Mouse (Mus musculus) midbrain, embryonic 13.5 days (tissue): ENCODE data around the gene Exosc3. TPM values are rescaled to one million over a fixed set of nuclear protein-coding genes. Genes with fewer than 3 reads are reported as not detected.
"Not testable (repeated sequence)": the region's sequence is repeated elsewhere in the genome, so short reads cannot be mapped to it uniquely, and the experiment has no call there.

Experiments
- ATAC-seq: fragments of 200-750 bp; cut with Nextera tagmentation; 2 replicates; pipeline ENCODE4 v1.8.0; 2017; ENCODE audit warnings: mild to moderate bottlenecking, moderate TSS enrichment, moderate library complexity
- H3K27ac ChIP-seq: fragments of 300-500 bp; sonication (generic); 2 replicates; pipeline ENCODE4 v1.5.1; 2015; ENCODE audit warnings: inconsistent platforms, mild to moderate bottlenecking, moderate library complexity
- H3K27me3 ChIP-seq: fragments of 300-500 bp; sonication (generic); 2 replicates; pipeline ENCODE4 v1.6.1; 2015; ENCODE audit warnings: mild to moderate bottlenecking, inconsistent platforms
- H3K36me3 ChIP-seq: fragments of 300-500 bp; sonication (generic); 2 replicates; pipeline ENCODE4 v1.6.1; 2015; ENCODE audit warnings: mild to moderate bottlenecking, inconsistent platforms
- H3K4me1 ChIP-seq: fragments of 300-500 bp; sonication (generic); replicated peaks from 2 replicates; pipeline ENCODE4 v1.6.1; 2015; ENCODE audit warnings: inconsistent platforms
- H3K4me2 ChIP-seq: fragments of 300-500 bp; sonication (generic); replicated peaks from 2 replicates; pipeline ENCODE4 v1.6.1; 2015; ENCODE audit warnings: moderate library complexity, mild to moderate bottlenecking, inconsistent platforms
- H3K4me3 ChIP-seq: fragments of 300-500 bp; sonication (generic); replicated peaks from 2 replicates; pipeline ENCODE4 v1.5.1; 2015; ENCODE audit warnings: mild to moderate bottlenecking, inconsistent platforms
- H3K9ac ChIP-seq: fragments of 300-500 bp; sonication (generic); replicated peaks from 2 replicates; pipeline ENCODE4 v1.6.1; 2015; ENCODE audit warnings: mild to moderate bottlenecking, inconsistent platforms
- H3K9me3 ChIP-seq: fragments of 300-500 bp; sonication (generic); 2 replicates; pipeline ENCODE4 v1.6.1; 2016; ENCODE audit warnings: mild to moderate bottlenecking, inconsistent platforms
- WGBS: fragments of 180-500 bp; shearing (Covaris S2); methylation state at CpG from one replicate; pipeline ENCODE4 v1.1.7; 2015; 5-methylcytosine and 5-hydroxymethylcytosine counted together
- polyA plus RNA-seq: library from polyadenylated mRNA; unstranded; fragments of >200 nt; fragmentation: Nextera tagmentation; extraction: Ambion mirVana; gene quantifications from 2 replicates; pipeline ENCODE4 v1.2.1, GENCODE M21; 2015

Exosc3 gene
- 55.0 and 61.9 TPM in 2 replicates for polyA plus RNA-seq

DNA sequence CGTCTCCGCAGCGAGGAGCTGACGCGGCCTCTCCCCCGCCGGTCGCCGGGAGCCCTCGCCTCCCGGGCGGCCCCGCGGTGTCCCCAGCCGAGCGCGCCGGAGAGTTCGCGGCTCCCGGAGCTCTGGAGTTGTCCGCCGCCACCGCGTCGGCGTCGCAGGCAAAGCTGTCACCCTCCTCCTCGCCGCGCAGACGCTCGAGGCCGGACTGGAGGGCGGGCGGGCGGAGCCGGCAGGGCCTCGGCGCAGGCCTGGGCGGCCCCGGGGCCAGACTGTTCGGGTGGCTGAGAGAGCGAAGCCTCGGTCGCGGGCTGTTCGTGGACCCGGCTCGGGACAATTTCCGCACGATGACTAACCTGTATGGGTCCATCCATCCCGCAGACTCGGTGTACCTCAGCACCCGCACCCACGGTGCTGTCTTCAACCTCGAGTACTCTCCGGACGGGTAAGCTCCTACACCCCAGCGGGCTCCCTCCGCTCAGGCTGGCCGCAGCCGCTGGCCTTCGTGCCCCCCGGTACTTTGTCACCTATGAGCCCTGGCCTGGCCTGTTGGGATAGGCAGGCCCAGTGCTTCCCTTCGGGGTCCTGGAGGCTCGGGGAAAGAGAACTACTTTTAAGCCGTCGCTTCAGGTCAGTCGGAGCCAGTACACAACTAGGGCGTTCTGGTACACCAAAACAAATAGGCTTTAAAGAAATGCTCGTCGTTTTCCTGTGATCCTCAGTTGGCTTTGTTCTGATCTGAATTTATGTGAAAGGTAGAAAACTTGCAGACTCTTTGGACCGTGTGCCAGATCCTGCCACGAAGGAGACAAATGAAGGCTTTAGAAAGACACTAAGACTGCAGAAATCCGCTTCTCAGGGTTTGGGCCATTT, at the start of gene Exosc3:
Exosc3 (minus strand) TSS at position 447 of the 870 bp plus-strand sequence.
- H3K4me2 ChIP-seq: peak within 1 kb of the TSS; percentile 97
- no peaks in the 10 kb centered on the region for H3K9me3 ChIP-seq
- peak within 1 kb of the TSS; percentile 94 for H3K9ac ChIP-seq
- ATAC-seq: peak; percentile 85
- peak within 1 kb of the TSS; percentile 93 for H3K27ac ChIP-seq
- peaks cover 14% of the 10 kb centered on the region for H3K36me3 ChIP-seq
- WGBS: under 1% methylated on average over 76 of the region's 76 CpGs
- H3K4me3 ChIP-seq: peak within 1 kb of the TSS; percentile 98
- H3K4me1 ChIP-seq: peaks cover 41% of the 10 kb centered on the region
- H3K27me3 ChIP-seq: no peaks in the 10 kb centered on the region

DNA sequence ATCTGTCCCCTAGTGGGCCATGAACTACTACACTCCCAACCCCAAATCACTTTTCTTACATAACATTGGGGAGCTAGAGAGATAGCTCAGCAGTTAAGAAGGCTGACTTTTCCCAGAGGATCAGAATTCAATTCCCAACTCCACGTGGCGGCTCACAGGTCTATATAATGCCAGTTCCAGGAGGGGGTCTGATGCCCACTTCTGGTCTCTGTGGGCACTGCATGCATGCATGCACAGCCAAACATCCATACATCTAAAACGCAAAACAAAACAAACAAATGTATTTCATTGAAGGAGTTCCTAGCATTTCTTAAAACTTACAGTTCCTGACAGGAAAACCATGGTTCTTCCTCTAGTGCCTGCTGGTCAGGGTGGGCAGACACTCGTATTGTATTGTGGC, 49.6 kb upstream of the Exosc3 start:
- Histone ChIP-seq H3K4me2 (no peak overlapping the region), H3K27ac (no peak overlapping the region), H3K27me3 (no peaks in the 10 kb centered on the region), H3K4me1 (no peaks in the 10 kb centered on the region), H3K9me3 (peaks cover 4% of the 10 kb centered on the region; the same call in 1 of the 2 replicates), H3K4me3 (no peak overlapping the region), H3K36me3 (peaks cover 12% of the 10 kb centered on the region), H3K9ac (no peak overlapping the region)
- 68% methylated on average over 4 of the region's 4 CpGs for WGBS
- ATAC-seq: no peak

DNA sequence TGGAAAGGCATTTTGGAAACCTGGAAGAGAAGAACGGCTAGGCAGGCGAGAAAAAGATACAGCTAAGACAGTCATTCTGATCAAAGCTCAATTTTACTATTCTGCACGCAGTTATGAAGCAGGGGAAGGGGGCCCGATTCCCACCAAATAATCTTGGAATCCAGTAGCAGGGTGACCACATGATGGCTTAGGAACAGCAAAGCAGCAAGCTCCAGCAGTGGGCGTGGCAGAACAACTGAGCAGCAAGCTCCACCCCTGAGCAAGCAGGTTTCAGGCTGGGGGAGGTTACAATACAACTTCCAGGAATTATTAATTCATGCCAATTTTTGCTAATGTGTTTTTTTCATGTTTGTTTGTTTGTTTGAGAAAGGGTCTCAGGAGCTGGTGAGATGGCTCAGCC, 44.8 kb upstream of the Exosc3 start:
- H3K36me3 ChIP-seq, H3K27me3 ChIP-seq, H3K4me1 ChIP-seq, ATAC-seq, H3K4me2 ChIP-seq, H3K27ac ChIP-seq, H3K4me3 ChIP-seq, H3K9ac ChIP-seq, H3K9me3 ChIP-seq: not testable (repeated sequence)
- WGBS: 97% methylated on average over 5 of the region's 5 CpGs

DNA sequence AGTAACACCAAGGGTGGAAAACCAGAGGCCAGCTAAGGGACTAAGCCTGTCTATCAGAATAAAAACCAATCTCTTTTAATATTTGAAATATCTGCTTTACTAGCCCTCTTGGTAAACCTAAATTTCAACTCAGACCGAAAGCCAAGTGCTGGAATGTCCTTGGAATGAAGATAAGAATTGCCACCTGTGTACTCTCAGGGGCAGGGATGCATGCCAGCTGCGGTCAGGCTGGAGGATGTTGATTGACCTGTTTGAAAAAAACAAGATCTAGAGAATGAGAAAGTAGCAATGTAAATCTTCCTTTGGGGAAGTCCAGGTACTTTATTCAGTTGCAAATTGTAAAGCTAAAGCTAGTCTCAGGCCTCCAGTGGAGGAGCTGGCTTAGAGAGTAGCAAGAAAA, 39.6 kb upstream of the Exosc3 start:
- WGBS: 88% methylated on average over 2 of the region's 2 CpGs
- not testable (repeated sequence) for H3K4me2 ChIP-seq, H3K9me3 ChIP-seq, H3K36me3 ChIP-seq, H3K4me3 ChIP-seq, H3K4me1 ChIP-seq, H3K27me3 ChIP-seq, H3K9ac ChIP-seq, H3K27ac ChIP-seq, ATAC-seq

DNA sequence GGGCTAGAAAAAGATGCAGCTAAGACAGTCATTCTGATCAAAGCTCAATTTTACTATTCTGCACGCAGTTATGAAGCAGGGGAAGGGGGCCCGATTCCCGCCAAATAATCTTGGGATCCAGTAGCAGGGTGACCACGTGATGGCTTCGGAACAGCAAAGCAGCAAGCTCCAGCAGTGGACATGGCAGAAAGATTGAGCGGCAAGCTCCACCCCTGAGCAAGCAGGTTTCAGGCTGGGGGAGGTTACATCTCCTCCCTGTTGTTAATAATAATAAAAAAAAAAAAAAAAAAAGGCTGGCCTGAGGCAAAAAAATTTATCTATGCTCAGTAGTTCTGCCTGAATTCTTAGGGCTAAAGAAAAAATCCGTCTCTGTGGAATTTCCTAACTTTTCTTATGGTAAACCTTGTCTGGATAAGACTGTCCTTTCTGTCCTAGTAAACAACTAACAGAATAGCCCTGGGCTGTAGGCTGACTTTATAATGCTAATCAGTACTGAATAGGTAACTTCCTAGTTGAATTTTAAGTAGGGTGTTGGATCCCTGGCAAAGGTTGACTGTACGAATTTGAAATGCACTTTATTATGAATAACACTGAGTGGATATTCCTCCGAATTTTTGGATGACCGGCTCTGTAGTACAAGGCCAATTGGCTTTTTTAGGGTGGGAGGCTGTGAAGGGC, 38.5 kb upstream of the Exosc3 start:
- H3K36me3 ChIP-seq: peaks cover 18% of the 10 kb centered on the region
- not testable (repeated sequence) for H3K4me3 ChIP-seq, H3K9me3 ChIP-seq, H3K4me1 ChIP-seq, ATAC-seq, H3K4me2 ChIP-seq, H3K27ac ChIP-seq, H3K9ac ChIP-seq, H3K27me3 ChIP-seq
- WGBS: 86% methylated on average over 10 of the region's 10 CpGs

DNA sequence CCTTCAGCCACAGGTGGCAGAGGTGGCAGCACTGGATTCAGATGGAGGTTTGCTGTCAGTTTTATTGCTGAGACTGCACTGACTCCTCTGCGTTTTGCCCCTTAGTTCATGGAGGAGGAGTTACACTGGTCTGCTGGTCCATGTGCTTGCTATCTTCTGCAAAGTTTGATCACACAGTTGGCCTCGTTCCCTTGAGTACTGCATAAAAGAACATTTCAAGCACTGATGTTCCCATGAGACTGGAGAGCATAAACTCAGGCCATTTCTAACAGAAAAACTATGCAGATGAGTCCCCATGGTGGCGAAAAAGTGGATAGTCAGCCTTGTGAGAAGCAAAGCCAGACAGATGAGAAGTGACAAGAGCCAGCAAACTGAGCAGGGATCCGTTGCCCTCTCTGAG, 34.0 kb upstream of the Exosc3 start:
- ATAC-seq: no peak
- WGBS: 84% methylated on average over 4 of the region's 4 CpGs
- Histone ChIP-seq H3K27ac (no peak overlapping the region), H3K36me3 (peaks cover 59% of the 10 kb centered on the region), H3K9me3 (no peaks in the 10 kb centered on the region), H3K4me2 (no peak overlapping the region), H3K27me3 (no peaks in the 10 kb centered on the region), H3K4me3 (no peak overlapping the region), H3K4me1 (no peaks in the 10 kb centered on the region), H3K9ac (no peak overlapping the region)

DNA sequence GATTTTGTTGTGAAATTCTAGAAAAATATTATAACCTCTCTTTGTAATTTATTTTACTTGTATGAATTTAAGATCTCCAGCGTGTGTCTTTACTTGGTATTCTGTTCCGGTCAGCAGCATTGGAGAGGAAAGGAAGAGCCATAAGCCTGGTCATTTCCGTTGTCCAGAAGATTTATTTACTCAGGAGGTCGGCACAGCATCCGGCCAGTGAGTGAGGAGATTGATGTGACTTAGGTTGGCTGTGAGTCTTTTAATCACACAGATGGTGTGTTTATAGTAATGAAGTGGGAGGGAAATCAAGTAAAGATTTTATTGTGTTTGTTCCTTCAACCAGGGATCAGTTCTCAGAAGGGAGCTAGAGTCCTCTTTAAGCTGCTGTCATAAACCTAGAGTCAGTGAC, 32.3 kb upstream of the Exosc3 start:
- Histone ChIP-seq H3K4me2 (no peak overlapping the region), H3K36me3 (peaks cover 71% of the 10 kb centered on the region), H3K9ac (no peak overlapping the region), H3K27ac (no peak overlapping the region), H3K4me1 (no peaks in the 10 kb centered on the region), H3K4me3 (no peak overlapping the region), H3K9me3 (no peaks in the 10 kb centered on the region), H3K27me3 (no peaks in the 10 kb centered on the region)
- WGBS: 96% methylated on average over 5 of the region's 5 CpGs
- ATAC-seq: no peak

DNA sequence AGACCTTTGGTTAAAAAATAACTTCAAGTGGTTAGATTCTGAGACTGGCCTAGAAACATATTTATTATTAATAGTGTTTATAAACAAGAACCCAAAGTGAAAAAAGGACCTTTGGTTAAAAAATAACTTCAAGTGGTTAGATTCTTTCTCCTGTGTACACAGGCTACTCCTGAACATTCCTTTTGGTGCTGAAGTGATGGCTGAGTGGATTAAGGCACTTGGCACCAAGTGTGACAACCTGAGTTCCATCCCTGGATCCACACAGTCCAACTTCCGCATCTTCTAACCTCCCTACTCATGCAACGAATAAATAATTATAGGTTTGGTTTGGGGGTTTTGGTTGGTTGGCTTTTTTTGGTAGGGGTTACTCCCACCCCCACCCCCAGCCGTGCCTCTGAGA, 28.7 kb upstream of the Exosc3 start:
- H3K36me3 ChIP-seq: peaks cover 65% of the 10 kb centered on the region

DNA sequence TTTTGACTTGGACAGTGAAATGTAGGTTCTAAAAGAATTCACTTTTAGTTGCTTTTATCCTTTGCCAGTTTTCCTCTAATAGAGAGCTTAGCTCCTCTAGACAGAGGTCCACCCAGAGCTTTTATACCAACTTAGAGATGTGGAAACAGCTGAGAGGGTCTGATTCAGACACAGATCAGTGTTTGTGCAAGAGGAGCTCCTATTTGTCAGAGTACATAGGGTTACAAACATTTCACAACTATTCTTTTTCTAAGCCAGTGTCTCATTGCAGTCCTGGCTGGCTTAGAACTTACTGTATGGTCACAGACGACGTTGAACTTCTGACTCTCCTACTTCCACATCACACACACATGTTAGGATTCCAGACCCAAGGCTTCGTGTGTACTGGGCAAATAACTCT, 14.1 kb upstream of the Exosc3 start:
- no peak for ATAC-seq
- Histone ChIP-seq H3K27me3 (no peaks in the 10 kb centered on the region), H3K9ac (no peak overlapping the region), H3K27ac (no peak overlapping the region), H3K4me3 (no peak overlapping the region), H3K36me3 (peaks cover 20% of the 10 kb centered on the region), H3K4me1 (no peaks in the 10 kb centered on the region), H3K9me3 (no peaks in the 10 kb centered on the region), H3K4me2 (no peak overlapping the region)
- WGBS: 92% methylated on average over 3 of the region's 3 CpGs

More for the DNA sequence above, 28.7 kb upstream of the Exosc3 start:
- Histone ChIP-seq H3K4me2 (no peak overlapping the region), H3K9me3 (no peaks in the 10 kb centered on the region), H3K27ac (no peak overlapping the region), H3K9ac (no peak overlapping the region), H3K4me1 (no peaks in the 10 kb centered on the region), H3K4me3 (no peak overlapping the region), H3K27me3 (no peaks in the 10 kb centered on the region)
- 98% methylated on average over 3 of the region's 3 CpGs for WGBS
- no peak for ATAC-seq

DNA sequence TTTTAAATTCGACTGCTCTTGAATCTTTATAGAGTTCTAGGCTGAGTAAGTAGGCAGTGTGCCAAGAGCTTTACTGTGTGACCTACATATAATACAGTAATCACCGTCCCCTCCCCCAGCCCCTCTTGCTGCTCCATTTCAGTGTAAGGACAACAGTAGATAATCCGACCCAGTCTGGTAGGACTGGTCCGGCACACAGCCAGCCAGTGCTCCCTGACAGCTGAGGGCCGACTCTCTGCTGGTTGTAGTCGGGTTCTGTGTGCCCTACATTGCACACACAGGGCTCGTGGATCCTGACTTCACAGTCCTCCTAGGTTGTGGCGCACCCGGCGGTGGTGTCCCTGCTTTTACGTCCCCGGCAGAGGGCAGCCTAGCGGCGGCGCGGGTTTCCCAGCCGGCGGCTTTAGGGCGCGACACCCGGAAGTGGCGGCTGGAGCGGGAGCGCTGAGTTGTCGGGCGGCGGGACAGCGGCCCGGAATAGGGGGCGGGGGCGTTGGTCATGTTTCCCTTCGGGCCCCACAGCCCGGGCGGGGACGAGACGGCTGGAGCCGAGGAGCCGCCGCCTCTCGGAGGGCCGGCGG, 773 bp downstream of the Exosc3 start, which contains the start of gene Dcaf10:
Dcaf10 (plus strand) TSS at position 433 of the 581 bp plus-strand sequence.
- peak; percentile 95 for ATAC-seq
- H3K9ac ChIP-seq: peak within 1 kb of the TSS; percentile 94
- WGBS: 1% methylated on average over 42 of the region's 42 CpGs

DNA sequence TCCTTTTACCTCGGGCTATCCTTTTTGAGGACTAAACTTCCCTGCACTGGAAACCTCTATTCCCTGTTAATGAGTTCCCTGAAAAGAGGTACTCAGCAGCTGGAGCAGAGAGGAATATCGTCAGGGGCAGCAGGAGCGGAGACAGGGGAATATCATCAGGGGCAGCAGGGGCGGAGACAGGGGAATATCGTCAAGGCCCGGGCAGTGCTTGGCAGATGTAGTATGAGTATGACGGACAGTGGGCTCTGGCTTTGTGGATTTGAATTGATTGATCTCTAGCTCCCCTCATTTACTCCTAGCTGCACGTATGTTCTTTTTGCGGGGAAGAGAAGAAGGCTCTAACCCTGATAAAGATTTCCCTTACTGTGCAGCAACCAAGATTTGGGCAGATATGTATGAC, 1.3 kb downstream of the Exosc3 start:
- H3K9ac ChIP-seq: peak overlapping the region; percentile 94
- 57% methylated on average over 9 of the region's 9 CpGs for WGBS
- H3K27me3 ChIP-seq: no peaks in the 10 kb centered on the region
- peak overlapping the region; percentile 98 for H3K4me3 ChIP-seq
- peaks cover 7% of the 10 kb centered on the region; the same call in 1 of the 2 replicates for H3K36me3 ChIP-seq
- H3K4me2 ChIP-seq: peak overlapping the region; percentile 97
- ATAC-seq: peak; percentile 8; the same call in 1 of the 2 replicates
- peaks cover 40% of the 10 kb centered on the region for H3K4me1 ChIP-seq
- H3K9me3 ChIP-seq: no peaks in the 10 kb centered on the region
- H3K27ac ChIP-seq: peak overlapping the region; percentile 93

More for the DNA sequence above, 773 bp downstream of the Exosc3 start, which contains the start of gene Dcaf10:
- no peaks in the 10 kb centered on the region for H3K9me3 ChIP-seq
- peak within 1 kb of the TSS; percentile 93 for H3K27ac ChIP-seq
- peaks cover 10% of the 10 kb centered on the region; the same call in 1 of the 2 replicates for H3K36me3 ChIP-seq
- H3K4me1 ChIP-seq: peaks cover 41% of the 10 kb centered on the region
- H3K27me3 ChIP-seq: no peaks in the 10 kb centered on the region
- peak within 1 kb of the TSS; percentile 97 for H3K4me2 ChIP-seq
- peak within 1 kb of the TSS; percentile 98 for H3K4me3 ChIP-seq

DNA sequence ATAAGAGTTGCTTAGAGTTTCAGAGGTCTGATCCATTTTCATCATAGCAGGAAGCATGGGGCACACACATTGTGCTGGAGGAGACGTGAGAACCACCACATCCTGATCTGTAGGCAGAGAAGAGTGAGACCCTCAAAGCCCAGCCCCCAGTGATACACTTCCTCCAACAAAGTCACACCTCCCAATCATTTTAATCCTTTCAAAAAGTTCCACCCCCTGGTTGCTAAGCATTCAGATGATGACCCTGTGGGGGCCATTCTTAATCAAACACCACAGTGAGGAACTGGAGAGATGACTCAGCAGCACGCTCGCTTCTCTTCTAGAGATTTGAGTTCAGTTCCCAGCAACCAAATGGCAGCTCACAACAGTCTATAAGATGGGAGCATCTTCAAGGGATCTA, 10.1 kb downstream of the Exosc3 start:
- Histone ChIP-seq H3K4me3 (no peak overlapping the region), H3K27ac (no peak overlapping the region), H3K36me3 (no peaks in the 10 kb centered on the region), H3K27me3 (0 out of 2 replicates have a peak, but pooled peaks cover 5% of the 10 kb centered on the region), H3K4me1 (no peaks in the 10 kb centered on the region), H3K9me3 (no peaks in the 10 kb centered on the region), H3K4me2 (no peak overlapping the region), H3K9ac (no peak overlapping the region)
- no peak for ATAC-seq
- WGBS: 71% methylated on average over 3 of the region's 3 CpGs
